23 mouse cellular contexts compared by ENCODE assay signal in the genomic region with DNA sequence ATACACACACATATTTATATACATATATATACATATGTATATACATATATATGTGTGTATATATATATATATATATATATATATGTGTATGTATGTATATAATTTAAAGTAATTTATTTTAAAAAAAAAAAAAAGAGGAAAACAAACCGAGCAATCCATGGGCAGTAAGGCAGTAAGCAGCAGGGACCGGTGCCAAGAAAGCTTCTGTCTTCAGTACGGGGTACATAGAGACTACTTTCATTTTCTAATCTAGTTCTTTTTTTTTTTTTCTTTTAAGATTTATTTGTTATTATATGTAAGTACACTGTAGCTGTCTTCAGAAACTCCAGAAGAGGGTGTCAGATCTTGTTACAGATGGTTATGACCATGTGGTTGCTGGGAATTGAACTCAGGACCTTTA. TPM values are rescaled to one million over a fixed set of nuclear protein-coding genes. Genes with fewer than 3 reads are reported as not detected.
DNase-seq lines count a peak whose midpoint lies in the region; ATAC-seq lines count a peak whose summit lies in the region.
"Had no signal": no experiment of that assay in that cellular context is flagged by ENCODE, and none has a peak within 500 bp of the region (broad histone marks: within the 10 kb centered on the region; RNA-seq: fewer than 3 reads in every experiment).

No protein-coding gene starts in this region.

- 85% methylated on average over 3 of the region's 3 CpGs for WGBS in heart, embryonic 11.5 days (ENCODE audit: insufficient replicate concordance)
- WGBS in kidney, embryonic 15.5 days: 87% methylated on average over 3 of the region's 3 CpGs

- H3K9me3 ChIP-seq in heart, embryonic 11.5 days (replicated peaks; ENCODE audit: control insufficient read depth, low read length): no peaks in the 10 kb centered on the region
- H3K9me3 ChIP-seq in kidney, embryonic 15.5 days (replicated peaks): no peaks in the 10 kb centered on the region
- H3K9me3 ChIP-seq: embryonic facial prominence, embryonic 13.5 days; forebrain, embryonic 13.5 days; hindbrain, embryonic 15.5 days; liver, embryonic 13.5 days; lung, embryonic 15.5 days; neural tube, embryonic 12.5 days; stomach, embryonic 15.5 days had no signal

- H3K4me2 ChIP-seq in heart, embryonic 11.5 days: no peak overlapping the region
- H3K4me2 ChIP-seq in kidney, embryonic 15.5 days: no peak overlapping the region
- H3K4me2 ChIP-seq: embryonic facial prominence, embryonic 13.5 days; forebrain, embryonic 13.5 days; hindbrain, embryonic 15.5 days; liver, embryonic 13.5 days; lung, embryonic 15.5 days; neural tube, embryonic 12.5 days; stomach, embryonic 15.5 days had no signal

- no peak overlapping the region for H3K4me3 ChIP-seq in heart, embryonic 11.5 days (ENCODE audit: low read depth, low read length)
- no peak overlapping the region for H3K4me3 ChIP-seq in kidney, embryonic 15.5 days (replicated peaks)
- H3K4me3 ChIP-seq: embryonic facial prominence, embryonic 13.5 days; erythroblast, embryonic 14.5 days; forebrain, embryonic 13.5 days; hindbrain, embryonic 15.5 days; left cerebral cortex, adult 2 months; liver, embryonic 13.5 days; lung, embryonic 15.5 days; neural tube, embryonic 12.5 days; stomach, embryonic 15.5 days had no signal

- peaks cover 15% of the 10 kb centered on the region for H3K36me3 ChIP-seq in heart, embryonic 11.5 days (ENCODE audit: control insufficient read depth, insufficient read depth, low read length)
- peaks cover 52% of the 10 kb centered on the region for H3K36me3 ChIP-seq in kidney, embryonic 15.5 days

- ATAC-seq in heart, embryonic 11.5 days (replicated peaks; ENCODE audit: insufficient number of reproducible peaks, low FRiP score, low TSS enrichment): no peak
- ATAC-seq in kidney, embryonic 15.5 days (replicated peaks; ENCODE audit: low FRiP score): no peak
- ATAC-seq: forebrain, embryonic 13.5 days had no signal

- peak; percentile 19 for DNase-seq in adrenal gland, postnatal 14 days
- DNase-seq in adrenal gland, adult 8-10 months: no peak
- DNase-seq in heart, postnatal 4 days: peak; percentile 35
- peak; percentile 25 to 40 for DNase-seq in kidney, postnatal 4 days
- DNase-seq in right cerebral cortex, postnatal 4 days: peak; percentile 22
- DNase-seq in right cerebral cortex, adult 18-20 months: no peak
- DNase-seq: cerebellum, adult 18-20 months; embryo, embryonic 11 days; layer of hippocampus, adult 9-11 months; liver, embryonic 13.5 days; midbrain, embryonic 14.5 days; thymus, adult 2 months; thymus, postnatal 4 days had no signal

- H3K27me3 ChIP-seq in heart, embryonic 11.5 days (ENCODE audit: control insufficient read depth, insufficient read depth, low read length): no peaks in the 10 kb centered on the region
- no peaks in the 10 kb centered on the region for H3K27me3 ChIP-seq in kidney, embryonic 15.5 days
- H3K27me3 ChIP-seq: embryonic facial prominence, embryonic 13.5 days; forebrain, embryonic 13.5 days; hindbrain, embryonic 15.5 days; liver, embryonic 13.5 days; lung, embryonic 15.5 days; neural tube, embryonic 12.5 days; stomach, embryonic 15.5 days had no signal

- peaks cover under 1% of the 10 kb centered on the region; the same call in 1 of the 2 replicates for H3K4me1 ChIP-seq in heart, embryonic 11.5 days (ENCODE audit: control insufficient read depth, insufficient read depth, low read length)
- 0 out of 2 replicates have a peak, but pooled peaks cover 2% of the 10 kb centered on the region for H3K4me1 ChIP-seq in kidney, embryonic 15.5 days
- H3K4me1 ChIP-seq: embryonic facial prominence, embryonic 13.5 days; hindbrain, embryonic 15.5 days; neural tube, embryonic 12.5 days had no signal

- H3K9ac ChIP-seq in heart, embryonic 11.5 days (ENCODE audit: low read depth, low read length): no peak overlapping the region
- H3K9ac ChIP-seq in kidney, embryonic 15.5 days: no peak overlapping the region
- H3K9ac ChIP-seq: embryonic facial prominence, embryonic 13.5 days; forebrain, embryonic 13.5 days; hindbrain, embryonic 15.5 days; liver, embryonic 13.5 days; lung, embryonic 15.5 days; neural tube, embryonic 12.5 days; stomach, embryonic 15.5 days had no signal

- no peak overlapping the region for H3K27ac ChIP-seq in heart, embryonic 11.5 days (ENCODE audit: low read depth, low read length)
- no peak overlapping the region for H3K27ac ChIP-seq in kidney, embryonic 15.5 days
- H3K27ac ChIP-seq: embryonic facial prominence, embryonic 13.5 days; forebrain, embryonic 13.5 days; hindbrain, embryonic 15.5 days; left cerebral cortex, adult 2 months; liver, embryonic 13.5 days; lung, embryonic 15.5 days; neural tube, embryonic 12.5 days; stomach, embryonic 15.5 days had no signal

RNA-seq across cellular contexts. Expression of a gene that starts 53.8 kb away (rescaled TPM):
- 12.3 and 14.9 TPM in 2 replicates for total RNA-seq in adrenal gland, postnatal 14 days (2021)
- 10 to 100 TPM; 13.0 to 35.4 (median 24.5) TPM for total RNA-seq in adrenal gland, adult 8-10 months (2022)
- under 1 TPM; 0.41 to 0.76 TPM for total RNA-seq in heart, postnatal 4 days (2021)
- 1.00 and 1.2 TPM in 2 replicates for polyA plus RNA-seq in heart, embryonic 11.5 days (2014; fragmentation: Nextera tagmentation; extraction: Ambion mirVana)
- 3.1 and 3.5 TPM in 2 replicates for polyA plus RNA-seq in kidney, embryonic 15.5 days (2015; fragmentation: Nextera tagmentation; extraction: Ambion mirVana)

RNA-seq across cellular contexts. Expression of a gene that starts 54.3 kb away (rescaled TPM):
- total RNA-seq in adrenal gland, postnatal 14 days (2021): 52.2 and 54.9 TPM in 2 replicates
- 10 to 100 TPM; 37.9 to 71.5 (median 56.6) TPM for total RNA-seq in adrenal gland, adult 8-10 months (2022)
- 10 to 100 TPM; 22.8 to 30.5 TPM for total RNA-seq in heart, postnatal 4 days (2021)
- 65.1 and 78.1 TPM in 2 replicates for polyA plus RNA-seq in heart, embryonic 11.5 days (2014; fragmentation: Nextera tagmentation; extraction: Ambion mirVana)
- polyA plus RNA-seq in kidney, embryonic 15.5 days (2015; fragmentation: Nextera tagmentation; extraction: Ambion mirVana): 121 and 138 TPM in 2 replicates

Comparison
In these comparisons a context has a peak if more than half of its experiments do, and no peak if none do; other contexts are left out.
1. DNase-seq: peak in adrenal gland, postnatal 14 days (single experiment), heart, postnatal 4 days (single experiment), kidney, postnatal 4 days (2 of 2) and right cerebral cortex, postnatal 4 days (single experiment); none in adrenal gland, adult 8-10 months (single experiment) and right cerebral cortex, adult 18-20 months (single experiment).